Mouse (Mus musculus) gastrocnemius, postnatal 36 days (tissue): ENCODE measurements around the gene Slc47a2. TPM values are rescaled to one million over a fixed set of nuclear protein-coding genes. Genes with fewer than 3 reads are reported as not detected.

ENCODE experiments used
- DNase-seq, 2 experiments: peaks; one replicate each; pipeline ENCODE4 v3.0.0; 2022
- intact Hi-C: fragments of 180-260 bp; cut with DNase I; formaldehyde crosslinking; loops from one replicate; pipeline ENCODE4 v1.15.1; 2025
- long read RNA-seq, 2 experiments: library from polyadenylated mRNA; stranded (forward); transcript quantifications; one replicate each; pipeline ENCODE4 v2.0.0; 2021
- total RNA-seq, 2 experiments: library from RNA; stranded (reverse); gene quantifications; 2 replicates each; pipeline ENCODE4 v1.2.3; 2021

Gene Slc47a2
- not detected for total RNA-seq
- long read RNA-seq, experiment 1, result 0 reads
- long read RNA-seq, experiment 2, partial matches to known transcripts, result 0 of 1 reads
- long read RNA-seq, experiment 2, other reads (novel, unspliced or antisense), result 1 of 1 reads

DNA sequence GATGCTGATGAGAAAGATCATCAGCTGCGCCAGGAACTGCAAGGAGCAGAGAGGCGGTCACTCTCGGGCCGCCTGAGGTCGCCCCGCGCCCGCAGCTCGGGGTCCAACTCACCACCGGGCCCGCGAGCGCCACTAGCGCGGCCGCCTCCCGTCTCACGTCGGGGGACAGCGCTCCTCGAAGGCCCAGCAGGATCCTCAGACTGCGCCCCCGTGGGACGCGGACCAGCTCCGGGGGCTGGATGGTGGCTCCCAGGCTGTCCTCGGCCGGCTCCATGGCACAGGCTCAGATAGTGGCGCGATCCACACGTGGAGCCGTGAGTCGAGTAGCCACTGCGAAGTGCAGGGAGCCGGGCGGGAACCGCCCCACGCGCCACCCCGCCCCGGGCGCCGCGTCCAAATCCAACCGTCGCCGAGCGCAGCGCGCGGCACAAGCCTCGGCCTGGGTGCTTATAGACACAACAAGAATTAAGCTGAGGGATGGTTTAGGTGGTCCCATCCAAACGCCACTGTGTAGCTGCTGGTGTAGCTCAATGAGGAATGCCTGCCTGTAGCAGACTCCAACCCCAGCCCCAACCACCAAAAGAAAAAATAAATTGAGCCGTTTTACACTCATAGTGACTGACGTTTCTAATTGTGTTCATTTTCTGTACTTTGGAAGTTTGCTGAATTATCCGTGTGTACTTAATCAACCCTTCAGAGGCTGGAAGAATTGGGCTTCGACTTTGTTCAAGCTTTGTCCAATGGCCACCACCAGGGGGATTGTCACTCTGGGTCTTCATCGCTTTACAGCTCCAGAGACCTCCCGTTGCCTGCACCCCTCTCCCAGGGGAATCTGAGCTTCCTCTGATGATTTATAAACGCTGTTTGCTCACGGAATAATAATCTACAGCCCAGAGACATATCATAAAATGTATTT, at the start of gene Slc47a2:
Slc47a2 (minus strand) TSS at position 356 of the 916 bp plus-strand sequence.
- no peak for DNase-seq
- intact Hi-C loops, result no loop called here

DNA sequence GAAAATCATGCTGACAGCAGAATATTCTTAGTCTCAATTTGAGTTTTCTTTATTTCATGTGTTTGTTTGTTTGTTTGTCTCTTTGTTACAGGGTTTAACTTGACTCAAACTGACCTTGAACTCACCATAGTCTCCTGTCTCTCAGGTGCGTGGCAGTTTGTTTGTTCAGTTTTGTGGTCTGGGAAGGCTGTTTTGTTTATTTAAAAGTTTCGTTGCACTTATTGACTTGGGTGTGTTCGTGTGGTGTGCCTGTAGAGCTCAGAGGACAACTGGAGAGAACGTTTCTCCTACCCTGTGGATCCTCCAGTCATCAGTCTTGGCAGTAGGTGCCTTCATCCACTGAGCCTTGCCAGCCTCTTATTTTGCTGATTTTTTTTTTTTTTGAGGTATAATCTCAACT, 46.3 kb upstream of the Slc47a2 start:
- intact Hi-C loops, result loop anchor here (5.0 kb wide), 1 partner anchor 197 kb away; no protein-coding TSS in a partner anchor
- DNase-seq, result no peak

DNA sequence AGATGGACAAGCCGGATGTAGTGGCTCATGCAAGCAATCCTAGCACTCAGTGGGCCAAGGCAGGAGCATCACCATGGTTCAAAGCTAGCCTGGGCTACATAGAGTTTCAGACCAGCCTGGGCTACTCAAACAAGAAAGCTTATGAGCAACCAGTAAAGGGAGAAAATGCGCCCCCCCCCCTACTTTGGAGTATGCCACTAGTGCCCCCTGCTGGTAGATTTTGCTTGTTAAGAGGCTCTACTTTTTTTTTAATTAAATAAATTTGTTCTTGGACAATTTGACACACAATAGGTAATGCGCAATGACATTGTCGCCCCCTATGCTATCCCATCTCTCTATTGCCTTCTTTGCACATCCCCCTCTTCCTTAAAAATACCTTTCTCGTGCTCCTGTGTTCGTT, 45.4 kb upstream of the Slc47a2 start:
- intact Hi-C loops, result loop anchor here (5.0 kb wide), 1 partner anchor 196 kb away; no protein-coding TSS in a partner anchor
- DNase-seq, result peak in 1 of 2 experiments; percentile 13

DNA sequence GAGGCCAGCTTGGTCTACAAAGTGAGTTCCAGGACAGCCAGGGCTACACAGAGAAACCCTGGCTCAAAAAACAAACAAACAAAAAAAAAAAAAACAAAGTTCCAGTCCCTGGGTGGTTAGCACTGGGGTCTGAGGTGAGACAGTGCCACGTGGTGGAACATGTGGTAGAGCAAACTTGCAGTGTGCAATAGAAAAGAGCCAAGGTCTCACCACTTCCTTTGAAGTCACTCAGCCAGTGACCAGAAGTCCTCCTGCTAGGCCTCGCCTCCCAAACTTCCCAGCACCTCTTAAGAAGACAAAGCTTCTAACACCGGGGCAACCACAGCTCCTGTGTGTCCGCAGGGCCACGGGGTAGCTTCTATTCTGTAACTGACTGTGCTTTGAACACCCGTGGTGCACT, 44.6 kb upstream of the Slc47a2 start:
- intact Hi-C loops, result loop anchor here (2.0 to 5.0 kb wide), 2 partner anchors 38 to 195 kb away; no protein-coding TSS in a partner anchor
- DNase-seq, result no peak

DNA sequence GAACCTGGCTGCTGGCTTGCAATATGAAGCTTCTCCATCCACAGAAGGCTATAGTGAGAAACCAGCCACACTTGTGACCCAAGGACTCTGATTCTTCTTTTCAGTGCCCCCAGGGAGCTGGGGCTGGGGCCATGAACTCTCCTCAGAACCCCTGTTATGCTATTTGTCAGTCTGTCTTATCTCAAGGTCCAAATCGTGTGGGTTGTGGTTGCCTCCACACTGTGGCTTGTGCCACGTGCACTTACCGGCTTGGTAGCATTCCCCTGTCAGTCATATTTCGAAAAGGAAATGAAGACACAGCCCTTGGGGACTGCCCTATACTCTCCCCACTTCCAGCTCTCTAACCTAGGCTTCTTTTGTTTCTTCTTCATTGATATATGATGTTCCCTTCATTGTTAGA, 43.1 kb upstream of the Slc47a2 start:
- DNase-seq, result no peak
- intact Hi-C loops, result loop anchor here (2.0 to 5.0 kb wide), 2 partner anchors 37 to 193 kb away; no protein-coding TSS in a partner anchor

DNA sequence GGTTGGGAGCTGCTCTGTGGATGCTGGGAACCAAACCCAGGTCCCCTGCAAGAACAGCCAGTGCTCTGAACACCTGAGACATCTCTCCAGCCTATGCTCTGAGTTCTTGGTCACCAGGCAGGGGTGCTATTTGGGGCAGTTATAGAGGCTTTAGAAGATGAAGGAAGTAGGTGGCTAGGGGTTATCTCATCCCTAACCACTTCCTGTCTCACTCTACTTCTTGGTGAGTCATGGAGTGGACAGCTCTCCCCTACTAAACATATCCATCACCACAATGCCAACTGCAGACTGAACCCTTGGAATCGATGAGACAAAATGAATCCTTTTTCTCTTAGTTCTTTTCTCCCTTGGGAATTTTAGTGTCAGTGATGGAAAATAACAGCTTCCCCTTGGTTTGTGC, 38.6 kb upstream of the Slc47a2 start:
- no peak for DNase-seq
- intact Hi-C loops, result no loop called here

DNA sequence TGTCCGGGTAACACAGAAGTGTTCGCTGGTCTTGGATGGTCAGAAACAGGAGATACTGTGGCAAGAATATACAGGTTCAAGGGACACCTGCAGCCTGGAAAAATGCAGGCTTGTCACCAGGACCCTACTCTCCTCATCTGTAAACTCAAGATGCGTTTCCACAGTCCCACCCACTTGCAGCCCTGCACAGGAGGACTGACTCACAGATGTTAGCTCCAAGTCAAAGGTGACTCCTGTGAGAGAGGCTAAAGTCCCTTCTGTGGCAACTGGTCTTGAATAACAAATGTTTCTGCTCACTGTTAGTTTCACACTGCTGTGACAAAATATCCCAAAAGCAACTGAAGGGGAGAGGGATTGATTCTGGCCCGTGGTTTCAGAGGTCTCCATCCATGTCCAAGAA, 36.0 kb upstream of the Slc47a2 start:
- no peak for DNase-seq
- intact Hi-C loops, result no loop called here

DNA sequence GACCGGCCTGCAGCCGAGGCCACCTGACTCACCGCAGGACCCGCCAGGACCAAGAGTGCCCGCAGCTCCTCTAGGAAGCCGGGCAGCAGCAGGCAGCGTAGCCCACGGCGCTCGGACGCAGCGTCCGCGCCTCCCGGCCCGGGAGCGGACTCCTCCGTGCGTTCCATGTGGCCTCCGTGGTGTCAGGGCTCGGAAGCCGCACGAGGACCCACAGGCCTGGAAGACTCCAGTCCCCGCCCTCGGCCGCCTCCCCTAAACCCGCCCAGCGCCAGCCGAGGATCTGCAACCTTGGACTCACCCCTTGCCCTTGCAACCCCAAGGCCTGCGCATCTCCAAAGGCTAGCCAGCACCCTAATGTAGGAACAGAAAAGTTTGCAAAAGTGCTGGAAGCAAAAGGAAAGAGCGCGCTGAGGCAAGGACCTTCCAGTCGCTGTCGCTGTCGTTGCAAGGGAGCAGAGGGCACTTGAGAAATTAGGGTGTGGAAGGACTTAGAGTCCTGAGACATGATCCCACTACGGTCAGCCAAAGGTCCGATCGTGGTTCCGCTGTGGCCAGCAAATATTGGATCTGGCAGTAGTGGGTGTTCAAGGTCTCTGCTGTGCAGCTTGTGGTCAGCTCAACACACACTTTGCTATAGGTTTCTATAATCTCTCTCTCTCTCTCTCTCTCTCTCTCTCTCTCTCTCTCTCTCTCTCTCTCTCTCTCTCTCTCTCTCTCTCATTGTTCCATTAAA, 35.4 kb upstream of the Slc47a2 start, which contains the start of gene Slc47a1:
Slc47a1 (minus strand) TSS at position 465 of the 733 bp plus-strand sequence.
- peak; percentile 22 to 34 for DNase-seq
- intact Hi-C loops, result no loop called here

DNA sequence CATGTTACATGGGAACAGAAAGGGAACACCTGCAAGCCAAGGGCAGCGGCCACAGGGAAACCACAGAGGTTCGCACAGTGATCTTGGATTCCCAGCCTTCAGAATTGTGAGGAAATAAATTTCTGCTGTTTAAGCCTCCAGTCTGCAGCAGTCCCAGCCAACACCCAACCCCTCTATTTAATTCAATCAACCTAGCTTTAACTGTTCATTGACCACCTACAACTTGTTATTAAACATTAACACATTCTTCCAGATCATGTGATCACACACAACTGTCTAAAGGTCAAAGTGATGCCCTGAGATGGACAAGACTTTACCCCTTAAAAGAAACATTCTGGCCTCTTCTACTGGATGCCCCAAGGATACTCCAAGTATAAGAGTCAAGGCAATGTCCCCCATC, 26.0 kb upstream of the Slc47a2 start:
- intact Hi-C loops, result no loop called here
- no peak for DNase-seq

DNA sequence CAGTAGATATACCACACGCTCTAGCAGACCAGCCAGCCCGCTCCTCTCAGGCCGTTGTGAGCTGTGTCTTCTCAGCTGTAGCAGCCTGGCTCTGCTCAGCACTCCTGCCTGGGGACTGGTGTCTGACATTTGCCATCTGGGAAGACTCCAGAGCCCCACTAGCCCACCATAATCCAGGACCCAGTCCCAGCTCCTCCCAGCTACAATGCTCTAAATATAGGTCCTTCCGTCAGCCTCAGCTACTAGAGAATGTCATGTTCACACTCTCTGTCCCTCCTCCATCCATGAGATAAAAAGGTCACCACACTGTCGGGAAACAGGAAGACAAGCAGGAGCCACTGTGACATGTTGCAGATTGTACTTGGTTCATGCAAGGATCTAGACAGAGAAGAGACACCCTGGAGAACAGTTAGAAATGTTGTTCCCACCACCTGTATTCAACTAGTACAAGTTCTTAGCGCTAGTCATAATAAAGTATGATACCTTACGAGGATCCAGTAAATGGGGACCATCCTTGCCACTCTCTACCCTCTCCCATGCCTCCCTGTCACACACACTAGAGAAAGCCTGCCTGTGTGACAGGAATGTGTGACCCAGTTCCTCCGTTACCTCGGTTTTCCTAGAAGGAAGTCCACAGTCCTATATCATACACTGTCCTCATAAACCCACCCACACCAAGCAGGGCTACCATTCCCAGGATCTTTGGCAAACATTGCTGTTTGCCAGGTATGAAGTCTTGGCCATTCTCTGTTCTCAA, 24.0 kb upstream of the Slc47a2 start:
- intact Hi-C loops, result no loop called here
- DNase-seq, result no peak

DNA sequence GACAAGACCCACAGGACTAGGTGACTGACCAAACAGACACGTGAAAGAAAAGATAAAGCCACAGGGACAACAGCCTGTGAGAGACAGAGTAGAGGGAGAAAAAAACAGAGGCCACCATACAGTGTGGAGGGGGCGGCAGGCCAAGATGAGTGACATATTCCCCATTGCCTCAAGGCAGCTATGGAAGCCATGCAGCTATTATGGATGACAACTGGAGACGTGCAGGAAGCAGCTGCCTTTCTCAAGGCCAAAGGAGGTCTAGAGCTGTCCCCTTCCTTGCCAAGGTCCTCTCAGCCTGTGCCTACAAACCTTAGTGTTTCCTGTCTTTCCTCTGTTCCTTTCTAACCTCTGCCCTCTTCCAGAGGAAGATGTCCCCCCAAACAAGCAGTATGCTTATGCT, 23.3 kb upstream of the Slc47a2 start:
- intact Hi-C loops, result no loop called here
- DNase-seq, result no peak

DNA sequence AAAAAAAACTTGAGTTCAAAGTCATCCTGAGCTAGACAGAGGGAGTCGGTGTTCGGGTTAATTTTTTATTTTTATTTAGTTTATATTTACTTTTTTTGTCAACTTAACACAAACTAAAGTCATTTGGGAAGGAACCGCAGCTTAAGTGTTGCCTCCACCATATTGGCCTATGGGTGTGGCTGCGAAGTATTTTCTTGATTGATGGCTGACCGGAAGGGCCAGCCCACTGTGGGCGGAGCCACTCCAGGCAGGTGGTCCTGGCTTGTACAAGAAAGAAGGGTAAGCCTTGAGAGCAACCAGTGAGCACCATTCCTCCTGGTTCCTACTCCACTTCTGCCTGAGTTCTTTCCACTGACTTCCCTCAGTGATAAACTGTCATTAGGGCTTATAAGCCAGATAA, 21.4 kb upstream of the Slc47a2 start:
- intact Hi-C loops, result no loop called here
- DNase-seq, result no peak

DNA sequence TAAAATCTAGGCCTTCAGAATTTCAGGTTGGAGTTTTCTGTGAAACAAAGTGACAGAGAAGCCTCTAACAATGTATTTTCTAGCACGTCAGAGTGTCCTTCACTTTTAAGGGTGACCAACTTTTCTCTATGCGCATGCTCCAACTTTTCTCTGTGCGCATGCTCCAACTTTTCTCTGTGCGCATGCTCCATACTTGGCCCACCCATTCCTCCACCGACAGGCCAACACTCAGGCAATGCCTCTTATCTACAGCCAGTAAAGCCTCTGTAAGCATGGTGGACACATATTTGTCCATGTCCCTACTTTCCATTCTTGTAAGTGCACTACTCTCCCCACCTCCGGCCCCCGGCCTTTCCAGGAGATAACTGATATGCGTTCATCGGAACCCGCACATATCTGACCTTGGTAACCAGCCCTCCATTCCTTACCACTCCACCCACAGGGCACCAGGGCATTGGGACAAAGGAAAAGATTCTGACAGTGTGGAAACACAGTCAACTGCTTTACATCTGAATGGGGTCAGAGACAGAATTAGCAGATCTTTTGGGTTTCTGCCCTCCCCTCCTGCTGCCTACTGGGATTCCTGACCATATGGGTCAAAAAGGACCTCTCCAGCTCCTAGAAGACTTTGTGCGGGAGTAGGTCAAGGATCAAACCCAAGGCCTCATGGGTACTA, 19.0 kb upstream of the Slc47a2 start:
- intact Hi-C loops, result no loop called here
- no peak for DNase-seq

DNA sequence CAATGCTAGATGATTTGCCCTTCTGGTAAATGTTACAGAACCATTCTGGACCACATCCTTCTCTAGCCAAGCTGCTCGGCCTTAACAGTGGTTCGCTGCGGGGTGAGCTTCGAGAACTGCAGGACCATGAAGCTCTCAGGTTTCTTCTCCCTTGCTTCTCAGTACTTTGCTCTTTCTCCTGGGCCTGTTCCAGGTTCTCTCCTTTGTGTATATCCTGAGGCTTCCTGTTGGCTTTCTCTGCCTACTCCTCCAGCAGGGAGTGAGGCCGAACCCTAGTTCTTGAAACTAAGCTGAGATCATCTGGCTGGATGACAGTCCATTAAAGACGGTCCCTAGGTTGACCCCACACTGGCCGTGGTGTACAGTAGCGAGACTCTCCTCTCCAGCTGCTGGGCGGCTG, 13.9 kb upstream of the Slc47a2 start:
- intact Hi-C loops, result no loop called here
- DNase-seq, result no peak

DNA sequence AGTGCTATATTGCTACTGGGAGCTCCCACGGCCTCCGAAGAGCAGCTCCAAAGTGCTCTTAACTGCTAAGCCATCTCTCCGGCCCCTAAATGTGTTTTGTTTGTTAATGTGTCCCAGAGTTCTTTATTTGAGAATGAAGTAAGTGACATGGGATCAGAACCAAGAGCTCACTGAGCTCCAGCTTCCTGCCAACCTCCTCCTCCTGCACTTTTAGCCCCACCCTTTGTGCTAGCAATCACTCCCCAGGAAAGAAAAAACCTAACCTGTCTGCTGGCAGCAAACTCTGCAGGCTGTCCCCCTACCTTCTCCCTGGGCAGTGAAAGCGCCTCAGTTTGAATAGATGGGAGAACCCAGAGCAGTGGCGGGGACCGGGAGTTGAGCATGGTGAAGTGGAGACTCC, 13.5 kb upstream of the Slc47a2 start:
- intact Hi-C loops, result no loop called here
- DNase-seq, result no peak

DNA sequence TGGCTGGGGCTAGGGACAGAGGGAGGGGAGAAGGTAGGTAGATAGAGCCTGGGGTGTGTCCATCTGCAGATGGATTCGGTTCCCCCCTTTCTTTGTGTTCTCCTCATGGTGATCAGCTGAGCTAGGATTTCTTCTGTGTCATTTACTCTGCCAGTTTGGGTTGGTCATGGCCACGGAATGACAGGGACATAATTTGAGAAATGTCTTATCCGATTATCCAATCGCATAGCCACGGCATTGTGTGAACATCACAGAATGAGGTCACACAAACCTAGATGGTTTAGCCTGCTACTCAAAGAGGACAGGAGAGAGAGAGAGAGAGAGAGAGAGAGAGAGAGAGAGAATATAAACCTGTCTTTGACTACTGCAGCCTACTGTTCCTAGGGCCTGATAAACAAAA, 12.7 kb upstream of the Slc47a2 start:
- no peak for DNase-seq
- intact Hi-C loops, result no loop called here

DNA sequence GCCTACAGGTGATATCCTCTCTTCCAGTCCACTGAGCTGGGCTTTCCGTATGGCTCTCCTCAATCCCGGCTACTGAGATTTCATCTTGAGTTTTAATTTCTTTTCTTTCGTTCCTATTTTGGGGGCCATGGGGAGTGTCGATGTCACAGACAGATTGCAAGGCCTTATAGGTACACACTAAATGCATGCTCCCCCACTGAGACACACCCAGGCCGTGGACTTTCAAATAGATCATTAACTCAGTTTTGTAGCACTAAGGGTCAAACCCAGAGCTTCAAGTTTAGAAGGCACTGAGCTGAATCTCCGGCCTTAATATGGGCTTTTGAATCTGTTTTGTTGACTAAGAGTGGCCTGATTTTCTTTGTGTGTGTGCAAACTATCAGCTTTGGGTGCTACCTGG, 11.7 kb upstream of the Slc47a2 start:
- DNase-seq, result no peak
- intact Hi-C loops, result no loop called here

DNA sequence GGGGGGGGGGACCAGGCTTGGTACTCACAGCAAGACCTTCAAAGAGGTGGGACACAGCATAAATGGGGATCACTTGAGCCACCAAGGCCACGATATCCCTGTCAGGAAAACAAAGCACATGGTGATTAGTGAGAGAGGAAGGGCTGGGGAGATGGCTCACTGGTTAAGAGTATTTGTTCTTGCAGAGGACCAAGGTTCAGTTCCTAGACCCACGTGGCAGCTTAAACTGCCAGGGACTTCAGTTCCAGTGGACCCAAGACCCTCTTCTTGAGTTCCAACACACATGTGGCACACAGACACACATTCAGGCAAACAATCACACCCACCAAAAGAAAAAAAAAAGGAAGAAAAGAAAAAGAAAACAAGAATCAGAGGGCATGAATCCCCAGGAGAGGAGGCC, 10.4 kb upstream of the Slc47a2 start:
- intact Hi-C loops, result no loop called here
- no peak for DNase-seq

DNA sequence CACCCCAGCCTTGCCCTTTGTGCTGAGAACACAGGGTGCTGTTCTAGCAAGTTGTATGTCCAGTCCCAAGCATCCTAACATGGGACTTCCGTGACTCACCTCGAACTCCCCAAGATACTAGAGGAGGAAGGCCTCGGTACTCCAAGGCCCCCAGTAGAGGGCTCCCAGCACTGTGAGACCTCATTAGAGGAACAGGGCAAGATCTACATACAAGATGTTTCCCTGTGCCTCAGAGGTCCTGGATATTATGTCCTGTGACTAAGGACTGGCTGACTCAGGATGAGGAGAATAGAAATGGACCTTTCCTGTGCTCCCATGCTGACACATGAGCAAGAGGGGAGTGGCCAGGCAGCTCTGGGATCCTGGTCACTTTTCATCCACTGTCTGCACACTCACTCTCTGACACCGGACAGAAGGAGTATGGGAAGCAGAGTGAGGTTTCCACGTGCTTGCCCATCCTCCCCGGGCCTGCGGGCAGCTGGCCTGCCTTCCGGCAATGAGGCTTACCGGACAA, 9.5 kb upstream of the Slc47a2 start:
- intact Hi-C loops, result no loop called here
- no peak for DNase-seq

DNA sequence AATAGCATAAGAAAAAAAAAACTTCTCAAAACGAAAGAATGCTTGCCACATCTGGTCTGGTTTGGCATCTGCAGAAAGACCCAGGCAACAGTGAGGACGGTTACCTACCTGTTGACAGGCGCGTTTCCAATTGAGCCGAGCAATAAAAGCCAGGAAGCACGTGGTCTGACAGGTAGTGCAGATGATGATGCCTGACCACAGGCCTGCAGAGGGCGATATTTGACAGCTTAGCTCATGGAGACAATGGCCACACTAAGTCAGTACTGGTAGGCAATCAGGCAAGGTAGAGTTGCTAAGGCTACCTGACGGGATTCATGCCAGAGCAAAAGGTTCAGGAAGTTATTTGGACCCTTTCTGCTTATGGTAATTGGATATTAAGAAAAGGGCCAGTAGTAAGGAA, 6.7 kb upstream of the Slc47a2 start:
- intact Hi-C loops, result loop anchor here (2.0 to 5.0 kb wide), 4 partner anchors 37 to 158 kb away; partner anchors contain the start of gene B9d1
- DNase-seq, result peak; percentile 38 to 50
